Comparison of ENCODE assay signal across 1 mouse cellular context in the genomic region with DNA sequence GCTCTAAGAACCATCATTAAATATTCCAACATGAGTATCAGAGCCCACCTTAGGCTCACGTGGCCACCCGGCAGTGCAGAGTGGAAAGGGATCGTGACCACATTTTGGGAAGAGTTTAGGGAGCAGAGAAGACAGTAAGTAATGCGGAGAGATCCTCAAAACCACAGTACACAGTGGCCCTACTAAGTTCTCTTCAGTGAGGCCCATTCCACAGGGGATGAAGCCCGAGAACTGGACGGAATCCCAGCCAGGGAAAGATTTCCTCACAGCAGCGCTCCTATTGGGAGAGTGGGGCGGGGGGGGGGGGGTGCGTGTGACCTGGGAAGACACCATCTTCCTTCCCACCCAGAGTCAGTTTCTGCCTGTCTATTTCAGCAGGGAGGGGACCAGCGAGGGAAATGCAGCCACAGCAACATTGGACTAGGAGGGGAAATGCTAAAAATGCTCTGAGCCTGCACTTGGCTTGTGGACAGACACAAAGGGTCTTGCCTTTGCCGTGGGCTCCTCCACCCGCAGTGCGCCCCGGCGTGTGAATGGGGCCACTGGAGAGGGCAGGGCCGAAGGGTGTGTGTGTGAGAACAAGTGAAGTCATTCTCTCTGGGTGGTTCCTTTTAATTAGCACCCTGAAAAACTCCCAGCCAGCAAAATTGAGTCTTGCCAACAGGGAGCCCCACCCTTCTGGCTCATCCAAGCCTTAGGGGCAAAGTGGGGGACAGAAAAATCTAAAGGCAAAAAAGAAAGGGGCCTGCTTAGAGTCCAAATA.
TF ChIP-seq lines count a peak whose summit lies in the region.

No protein-coding gene starts in this region.

TF ChIP-seq in MEL, 35 proteins besides CTCF, POLR2A, EP300 and RAD21:
- no peak for TF ChIP-seq MAZ (IDR thresholded peaks at IDR 0.05; ENCODE audit: low read depth, low read length)
- TF ChIP-seq MXI1 (IDR thresholded peaks at IDR 0.05; ENCODE audit: low read depth, low read length): peak; percentile 22; the same call in 1 of the 2 replicates
- TF ChIP-seq SMC3 (IDR thresholded peaks at IDR 0.05; ENCODE audit: low read depth, low read length): 0 out of 2 replicates have a peak, but pooled peaks have one; percentile 4
- no peak for TF ChIP-seq TBP (IDR thresholded peaks at IDR 0.05; ENCODE audit: low read depth, low read length)
- 0 out of 2 replicates have a peak, but pooled peaks have one; percentile 20 for TF ChIP-seq MAX (IDR thresholded peaks at IDR 0.05; ENCODE audit: low read length)
- no peak for TF ChIP-seq USF2 (IDR thresholded peaks at IDR 0.05; ENCODE audit: borderline replicate concordance in 1 of 2, insufficient read depth in 1 of 2, low read depth in 1 of 2, low read length in 2 of 2)
- TF ChIP-seq RCOR1 (IDR thresholded peaks at IDR 0.05; ENCODE audit: low read depth, low read length): no peak
- peak; percentile 67; the same call in 1 of the 2 replicates for TF ChIP-seq ZKSCAN1 (IDR thresholded peaks at IDR 0.05; ENCODE audit: low read depth, low read length)
- TF ChIP-seq USF1 (IDR thresholded peaks at IDR 0.05; ENCODE audit: low read depth, low read length): peak; percentile 38; the same call in 1 of the 2 replicates
